Mouse (Mus musculus) testis, postnatal 10 days (tissue): ENCODE data around the gene Ern1.

Experiments used
- DNase-seq: peaks from one replicate; pipeline ENCODE4 v3.0.0; 2021; ENCODE audit warnings: low spot score

Ern1 gene

GRCm38 (mm10) chr11:106389611-106390010 lies 98.0 kb downstream of the Ern1 start:
- no peak for DNase-seq

GRCm38 (mm10) chr11:106387791-106388216 lies 99.8 kb downstream of the Ern1 start, which contains the start of gene Icam2:
Gene Icam2, minus strand, starts transcription at chr11:106388075.
- DNase-seq: no peak

- no peak for DNase-seq
Observed at GRCm38 (mm10) chr11:106387020-106387419, 100.6 kb downstream of the Ern1 start.

- DNase-seq: no peak
Observed at GRCm38 (mm10) chr11:106386409-106386808, 101.2 kb downstream of the Ern1 start.

GRCm38 (mm10) chr11:106383051-106383790 lies 104.4 kb downstream of the Ern1 start:
- no peak for DNase-seq

- DNase-seq: no peak
Observed at GRCm38 (mm10) chr11:106382424-106382823, 105.2 kb downstream of the Ern1 start.

- DNase-seq: peak; percentile 53
Observed at GRCm38 (mm10) chr11:106381883-106382282, 105.8 kb downstream of the Ern1 start.

GRCm38 (mm10) chr11:106381011-106381410 lies 106.6 kb downstream of the Ern1 start:
- DNase-seq: no peak

GRCm38 (mm10) chr11:106374979-106375378 lies 112.7 kb downstream of the Ern1 start:
- no peak for DNase-seq

GRCm38 (mm10) chr11:106374559-106374958 lies 113.1 kb downstream of the Ern1 start:
- no peak for DNase-seq

GRCm38 (mm10) chr11:106373998-106374397 lies 113.7 kb downstream of the Ern1 start:
- no peak for DNase-seq

- DNase-seq: peak; percentile 92
Observed at GRCm38 (mm10) chr11:106366316-106366715, 121.3 kb downstream of the Ern1 start.

GRCm38 (mm10) chr11:106365366-106365765 lies 122.3 kb downstream of the Ern1 start, which contains the start of gene Prr29:
Gene Prr29, plus strand, starts transcription at chr11:106365472.
- no peak for DNase-seq

GRCm38 (mm10) chr11:106364712-106365111 lies 122.9 kb downstream of the Ern1 start:
- DNase-seq: peak; percentile 60

GRCm38 (mm10) chr11:106359350-106359749 lies 128.3 kb downstream of the Ern1 start:
- no peak for DNase-seq

GRCm38 (mm10) chr11:106355382-106356128 lies 132.1 kb downstream of the Ern1 start:
- no peak for DNase-seq

- DNase-seq: no peak
Observed at GRCm38 (mm10) chr11:106354181-106354580, 133.5 kb downstream of the Ern1 start.

- DNase-seq: no peak
Observed at GRCm38 (mm10) chr11:106353188-106353587, 134.5 kb downstream of the Ern1 start, which contains the start of gene Scn4a. Gene Scn4a, minus strand, starts transcription at chr11:106353288.

GRCm38 (mm10) chr11:106351941-106352340 lies 135.7 kb downstream of the Ern1 start:
- no peak for DNase-seq

- DNase-seq: no peak
Observed at GRCm38 (mm10) chr11:106351253-106351652, 136.4 kb downstream of the Ern1 start.

- no peak for DNase-seq
Observed at GRCm38 (mm10) chr11:106350853-106351252, 136.8 kb downstream of the Ern1 start.

GRCm38 (mm10) chr11:106349772-106350171 lies 137.9 kb downstream of the Ern1 start:
- DNase-seq: no peak

- DNase-seq: no peak
Observed at GRCm38 (mm10) chr11:106344910-106345309, 142.7 kb downstream of the Ern1 start.
